Mouse (Mus musculus): ENCODE measurements around the gene Olfr1265. TPM values are rescaled to one million over a fixed set of nuclear protein-coding genes. Genes with fewer than 3 reads are reported as not detected.

Gene Olfr1265
- polyA plus RNA-seq (2017; shearing (Covaris generic)), result not detected

DNA sequence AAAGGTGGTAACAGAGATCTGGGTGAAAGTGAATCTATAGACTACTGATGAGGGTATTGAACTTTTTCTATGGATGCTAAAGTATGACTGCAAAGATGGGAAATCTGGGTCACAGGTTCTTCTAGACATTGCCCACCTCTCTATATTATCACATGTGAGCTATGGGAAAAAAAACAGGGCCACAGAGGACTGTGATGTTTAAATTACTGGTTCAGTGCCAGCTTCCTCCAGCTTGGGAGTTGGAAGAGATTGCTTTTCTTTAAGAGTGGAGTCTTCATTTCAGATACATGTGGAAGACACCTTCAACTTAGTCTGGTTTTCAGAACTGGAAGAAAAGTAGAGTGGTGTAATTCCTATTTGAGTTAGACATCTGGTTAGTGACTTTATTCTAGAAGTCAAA, at the start of gene Olfr1265:
Olfr1265 (plus strand) TSS at position 301 of the 400 bp plus-strand sequence.

DNA sequence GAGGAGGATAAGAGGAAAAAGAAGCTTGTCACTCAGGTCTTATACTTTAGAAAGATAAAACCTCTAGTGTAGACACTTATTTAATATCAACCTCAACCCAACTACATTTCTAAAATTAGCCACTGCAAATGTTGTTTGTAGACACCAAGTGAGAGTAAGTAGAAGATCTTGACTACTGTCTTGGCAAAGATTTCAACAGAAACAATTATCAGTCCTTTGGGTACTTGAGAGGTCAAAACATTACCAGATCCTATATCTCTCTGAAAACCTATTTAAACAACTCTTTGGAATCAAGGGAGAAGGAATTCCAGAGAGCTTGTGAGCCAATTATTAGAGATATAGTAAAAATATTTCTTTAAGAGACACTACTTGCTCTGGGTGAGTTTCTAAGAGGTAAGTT, 44.2 kb upstream of the Olfr1265 start, which contains the start of gene Olfr1261:
Olfr1261 (plus strand) TSS at position 301 of the 400 bp plus-strand sequence.

DNA sequence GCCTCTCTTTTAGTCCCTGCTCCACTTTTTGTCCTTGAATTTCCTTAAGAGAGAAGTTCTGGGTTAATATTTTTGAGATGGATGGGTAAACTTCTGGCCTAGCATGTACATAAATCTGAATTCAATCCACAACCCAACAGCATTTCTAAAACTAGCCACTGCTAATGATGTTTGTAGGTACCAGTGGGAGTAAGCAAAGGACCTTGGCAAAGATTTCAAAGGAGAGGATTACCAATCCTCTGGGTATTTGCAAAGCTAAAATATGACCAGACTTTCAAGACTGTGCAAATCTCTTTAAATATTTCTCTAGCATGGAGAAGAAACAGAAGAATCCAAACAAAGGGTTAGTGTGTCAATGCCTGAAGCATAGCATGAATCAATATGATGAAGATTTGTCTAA, 35.3 kb upstream of the Olfr1265 start, which contains the start of gene Olfr1262:
Olfr1262 (plus strand) TSS at position 301 of the 400 bp plus-strand sequence.

DNA sequence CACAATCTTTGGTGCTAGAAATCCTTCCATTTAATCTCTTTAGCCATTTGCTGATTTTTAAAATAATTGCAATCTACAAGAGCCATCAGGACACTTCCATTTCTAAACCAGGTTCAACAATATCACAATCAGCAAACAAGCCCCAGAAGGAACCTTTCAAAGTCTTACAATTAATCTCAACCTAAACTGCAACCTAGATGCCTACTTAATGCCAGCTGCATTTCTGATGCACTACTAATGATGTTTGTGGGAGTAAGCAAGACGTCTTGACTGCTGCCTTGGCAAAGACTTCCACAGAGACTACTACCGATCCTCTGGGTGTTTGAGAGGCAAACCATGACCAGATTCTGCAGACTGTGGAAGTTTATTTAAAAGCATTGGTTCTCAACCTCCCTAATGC, 23.3 kb upstream of the Olfr1265 start, which contains the start of gene Olfr1263:
Olfr1263 (plus strand) TSS at position 301 of the 400 bp plus-strand sequence.

DNA sequence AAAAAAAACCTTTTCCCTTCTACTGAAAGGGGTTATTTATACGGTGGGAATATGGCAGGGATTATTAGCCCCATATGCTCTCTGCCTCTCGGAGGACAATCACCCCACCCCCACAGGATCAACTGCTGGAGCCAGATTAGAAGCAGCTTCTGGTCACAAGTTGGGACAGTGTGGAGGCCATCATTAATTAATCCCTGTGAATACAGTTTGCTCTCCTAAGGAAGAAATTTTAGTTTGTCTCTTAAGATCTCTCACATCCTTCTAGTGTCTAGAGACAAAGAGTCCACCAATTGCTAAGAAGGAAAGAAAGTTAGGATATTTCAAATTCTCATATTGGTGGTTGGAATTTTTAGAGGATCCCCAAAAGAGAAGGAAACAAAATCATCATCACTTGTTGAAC, 9.7 kb upstream of the Olfr1265 start, which contains the start of gene Olfr1264:
Olfr1264 (minus strand) TSS at position 101 of the 400 bp plus-strand sequence.

DNA sequence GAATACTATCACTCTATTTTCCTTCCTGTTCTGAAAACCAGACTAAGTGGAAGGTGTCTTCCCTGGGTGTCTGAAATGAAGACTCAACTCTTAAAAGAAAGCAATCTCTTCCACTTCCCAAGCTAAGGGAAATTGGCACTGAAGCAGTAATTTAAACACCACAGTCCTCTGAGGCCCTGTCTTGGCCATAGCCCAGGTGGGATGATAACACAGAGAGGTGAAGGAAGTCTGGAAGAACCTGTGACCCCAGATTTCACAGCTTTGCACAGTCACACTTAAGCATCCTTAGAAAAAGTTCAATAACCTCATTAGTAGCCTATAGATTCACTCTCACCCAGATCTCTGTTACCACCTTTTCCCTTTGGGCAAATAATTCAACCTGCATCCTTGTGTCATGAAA, 28.4 kb downstream of the Olfr1265 start, which contains the start of gene Olfr140:
Olfr140 (minus strand) TSS at position 101 of the 400 bp plus-strand sequence.

Other genes starting within 250 kb of the Olfr1265 start
- gene Olfr1254, start 241.7 kb upstream of the Olfr1265 start, polyA plus RNA-seq (2017; shearing (Covaris generic)), result not detected
- gene Olfr1255, start 223.3 kb upstream of the Olfr1265 start, polyA plus RNA-seq (2017; shearing (Covaris generic)), result not detected
- gene Olfr1256, start 193.8 kb upstream of the Olfr1265 start, polyA plus RNA-seq (2017; shearing (Covaris generic)), result not detected
- not detected for gene Olfr48, start 187.1 kb upstream of the Olfr1265 start, polyA plus RNA-seq (2017; shearing (Covaris generic))
- not detected for gene Olfr1257, start 156.9 kb upstream of the Olfr1265 start, polyA plus RNA-seq (2017; shearing (Covaris generic))
- 0.04 TPM for gene Olfr1258, start 108.0 kb upstream of the Olfr1265 start, polyA plus RNA-seq (2017; shearing (Covaris generic))
- not detected for gene Olfr1259, start 86.7 kb upstream of the Olfr1265 start, polyA plus RNA-seq (2017; shearing (Covaris generic))
- not detected for gene Olfr1260, start 61.0 kb upstream of the Olfr1265 start, polyA plus RNA-seq (2017; shearing (Covaris generic))
- gene Olfr1261, start 44.1 kb upstream of the Olfr1265 start, polyA plus RNA-seq (2017; shearing (Covaris generic)), result not detected
- gene Olfr1262, start 35.2 kb upstream of the Olfr1265 start, polyA plus RNA-seq (2017; shearing (Covaris generic)), result not detected
- gene Olfr1263, start 23.2 kb upstream of the Olfr1265 start, polyA plus RNA-seq (2017; shearing (Covaris generic)), result not detected
- not detected for gene Olfr1264, start 9.8 kb upstream of the Olfr1265 start, polyA plus RNA-seq (2017; shearing (Covaris generic))
- gene Olfr140, start 28.3 kb downstream of the Olfr1265 start, polyA plus RNA-seq (2017; shearing (Covaris generic)), result not detected
- not detected for gene Olfr1269, start 86.1 kb downstream of the Olfr1265 start, polyA plus RNA-seq (2017; shearing (Covaris generic))
- not detected for gene Olfr32, start 107.0 kb downstream of the Olfr1265 start, polyA plus RNA-seq (2017; shearing (Covaris generic))
- gene Olfr1270, start 117.8 kb downstream of the Olfr1265 start, polyA plus RNA-seq (2017; shearing (Covaris generic)), result not detected
- not detected for gene Olfr1506, start 189.2 kb downstream of the Olfr1265 start, polyA plus RNA-seq (2017; shearing (Covaris generic))
- gene Olfr142, start 222.3 kb downstream of the Olfr1265 start, polyA plus RNA-seq (2017; shearing (Covaris generic)), result not detected
- gene Olfr1271, start 235.7 kb downstream of the Olfr1265 start, polyA plus RNA-seq (2017; shearing (Covaris generic)), result 0.05 TPM